Mouse (Mus musculus) mouse embryonic stem cell (cell line): Measurements from ENCODE around the gene S1pr3.

ENCODE experiments used
- in situ Hi-C, 2 experiments: fragments of 300-500 bp; cut with MboI; formaldehyde crosslinking; loops; 1 replicate in 1 of 2; 3 replicates in 1 of 2; pipeline ENCODE4 v1.14.3; 2019 to 2020; ENCODE audit warnings: low sequenced_read_pairs in 2 of 2, low pct_unique_long_range_greater_than_20kb in 1 of 2, mixed read lengths in 1 of 2; ENCODE audit not compliant: unreplicated experiment in 1 of 2

S1pr3 gene

DNA sequence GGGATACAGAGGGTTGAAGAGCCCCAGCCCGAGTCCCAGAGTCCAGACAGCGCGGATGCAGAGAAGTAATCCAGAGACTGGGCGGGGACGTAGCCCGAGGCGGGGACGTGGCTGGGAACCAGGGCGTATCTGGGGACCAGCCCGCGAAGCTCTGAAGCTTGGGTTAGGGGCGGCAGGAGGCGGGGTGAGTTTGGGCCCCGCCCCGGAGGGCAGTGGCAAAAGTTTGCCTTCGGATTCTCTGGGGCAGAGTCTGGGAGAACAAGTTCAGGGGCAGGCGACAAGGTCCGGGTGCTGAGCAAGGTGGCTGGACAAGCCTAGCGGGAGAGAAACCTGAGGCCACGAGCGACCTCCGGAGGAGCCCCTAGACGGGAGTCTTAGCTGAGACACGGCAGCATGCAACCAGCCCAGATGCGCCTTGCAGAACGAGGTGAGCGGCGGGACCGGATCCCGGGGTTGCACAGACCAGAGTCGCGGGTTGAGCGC lies at the start of gene S1pr3:
Gene S1pr3, plus strand, starts transcription at position 121 of the 483 bp plus-strand sequence.
- in situ Hi-C loops: loop anchor here in 1 of 2 experiments (25.0 kb wide), 1 partner anchor 296 kb away; the partner anchor contains the start of gene Spin1

DNA sequence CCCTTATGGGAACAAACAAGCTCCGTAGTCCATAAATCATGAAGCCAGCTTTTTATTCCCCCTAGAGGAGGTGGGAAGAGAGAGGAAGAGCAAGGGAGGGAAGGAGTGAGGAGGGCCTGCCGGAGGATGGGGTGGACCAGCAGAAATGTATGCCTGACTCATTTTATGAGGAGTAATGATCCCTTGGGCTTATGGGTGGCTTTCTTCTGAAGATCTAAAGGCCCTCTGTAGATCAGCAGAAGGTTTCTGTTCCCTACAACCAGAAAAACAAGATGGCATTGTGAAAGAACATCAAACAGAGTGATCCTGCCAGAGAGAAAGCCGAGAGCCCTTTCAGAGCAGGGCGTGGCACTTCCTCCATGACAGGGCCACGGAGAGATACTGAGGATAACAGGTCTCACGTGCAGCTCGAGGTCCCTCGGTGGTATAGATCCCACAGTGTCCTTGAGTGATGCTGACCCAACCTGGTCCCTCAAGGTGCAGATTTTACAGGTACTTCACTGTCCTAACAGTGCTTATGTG lies 47.9 kb upstream of the S1pr3 start:
- in situ Hi-C loops: no loop called here

- in situ Hi-C loops: no loop called here
Measured at GRCm38 (mm10) chr13:51363390-51363789, 45.0 kb upstream of the S1pr3 start.

DNA sequence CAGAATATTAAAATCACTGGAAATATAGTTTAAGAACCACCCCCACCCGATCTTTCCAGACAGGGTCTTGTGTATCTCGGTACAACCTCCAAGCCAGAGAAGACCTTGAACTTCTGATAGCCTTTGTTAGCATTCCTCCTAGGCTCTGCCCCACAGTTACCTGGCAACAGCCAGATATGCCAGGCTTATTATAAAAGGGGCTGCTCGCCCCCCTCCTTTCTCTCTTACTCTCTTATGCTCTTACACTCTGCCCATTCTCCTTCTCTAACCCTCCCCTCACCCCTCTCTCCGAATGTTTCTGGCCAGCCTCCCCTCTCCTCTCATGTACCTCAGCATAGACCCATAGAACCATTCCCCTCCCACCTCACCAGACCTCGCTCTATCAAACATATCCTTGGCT lies 44.5 kb upstream of the S1pr3 start:
- in situ Hi-C loops: no loop called here

DNA sequence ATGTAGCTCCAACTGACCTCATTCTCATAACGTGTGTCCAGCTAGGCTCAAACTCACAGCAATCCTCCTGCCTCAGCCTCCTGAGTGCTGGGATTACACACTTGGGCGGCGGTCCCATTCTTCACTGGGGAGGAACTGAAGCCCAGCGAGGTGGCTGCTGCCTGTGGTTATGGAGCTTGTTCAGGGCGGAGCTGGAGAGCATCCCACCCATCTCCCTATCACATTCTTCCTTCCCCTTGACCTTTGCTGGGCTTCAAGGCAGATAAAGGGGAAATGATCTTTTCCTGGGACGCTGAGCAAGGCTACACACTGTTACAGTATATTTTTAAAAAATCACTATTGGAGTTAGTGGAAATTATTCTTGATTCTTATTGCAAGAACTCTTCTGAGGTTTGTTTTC lies 43.2 kb upstream of the S1pr3 start:
- in situ Hi-C loops: no loop called here

DNA sequence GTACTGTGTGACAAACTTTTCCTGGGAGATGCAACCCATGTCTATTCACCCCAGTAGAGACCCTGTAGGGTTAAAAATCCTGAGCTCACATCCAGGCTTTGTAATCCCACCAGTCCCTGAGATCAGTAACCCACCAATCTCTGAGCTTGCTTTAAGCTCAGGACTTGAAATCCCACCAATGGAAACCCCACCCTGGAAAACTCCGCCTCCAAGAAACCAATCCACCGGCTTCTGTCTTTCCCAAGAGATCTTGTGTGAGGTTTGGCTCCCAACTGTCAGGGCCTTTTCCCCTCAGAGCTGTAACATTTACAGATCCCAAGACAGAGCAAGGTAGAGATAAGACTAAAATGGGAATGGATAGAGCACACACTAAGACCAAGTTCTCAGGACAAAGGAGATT lies 40.1 kb upstream of the S1pr3 start:
- in situ Hi-C loops: no loop called here

DNA sequence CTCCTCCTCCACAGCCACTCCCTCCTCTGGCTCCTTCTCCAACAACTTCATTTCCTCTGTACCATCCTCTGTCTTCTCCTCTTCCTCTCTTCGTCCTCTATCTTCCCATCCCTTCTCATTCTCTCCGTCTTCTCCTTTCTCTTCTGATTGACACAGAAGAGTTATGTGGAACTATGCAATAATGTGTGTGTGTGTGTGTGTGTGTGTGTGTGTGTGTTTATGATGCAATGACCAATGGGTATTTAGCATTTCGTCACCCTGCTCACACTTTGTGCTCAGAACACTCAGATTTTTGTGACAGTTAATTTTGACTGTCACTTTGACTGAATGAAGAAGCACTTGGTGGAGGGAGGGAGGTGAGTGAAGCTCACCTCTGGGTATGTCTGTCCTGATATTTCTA lies 39.1 kb upstream of the S1pr3 start:
- in situ Hi-C loops: no loop called here

DNA sequence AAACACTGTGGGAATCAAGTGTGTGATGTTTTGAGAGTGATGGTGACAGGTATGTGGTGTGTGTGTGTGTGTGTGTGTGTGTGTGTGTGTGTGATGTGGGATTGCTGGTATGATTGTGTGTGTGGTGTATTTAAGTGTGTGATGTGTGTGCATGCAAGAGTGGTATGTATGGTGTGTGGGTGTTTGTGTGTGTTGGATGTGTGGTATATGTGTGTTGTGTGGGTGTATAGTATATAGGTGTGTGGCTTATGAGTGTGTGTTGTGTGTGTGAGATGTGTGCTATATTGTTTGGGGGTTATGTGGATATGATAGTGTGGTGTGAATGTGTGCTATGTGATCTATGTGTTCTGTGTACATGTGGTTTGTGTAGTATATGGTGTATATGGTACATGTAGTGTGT lies 35.4 kb upstream of the S1pr3 start:
- in situ Hi-C loops: no loop called here

- in situ Hi-C loops: no loop called here
Measured at GRCm38 (mm10) chr13:51374026-51374807, 34.2 kb upstream of the S1pr3 start.

GRCm38 (mm10) chr13:51378126-51378525 lies 30.3 kb upstream of the S1pr3 start:
- in situ Hi-C loops: no loop called here

DNA sequence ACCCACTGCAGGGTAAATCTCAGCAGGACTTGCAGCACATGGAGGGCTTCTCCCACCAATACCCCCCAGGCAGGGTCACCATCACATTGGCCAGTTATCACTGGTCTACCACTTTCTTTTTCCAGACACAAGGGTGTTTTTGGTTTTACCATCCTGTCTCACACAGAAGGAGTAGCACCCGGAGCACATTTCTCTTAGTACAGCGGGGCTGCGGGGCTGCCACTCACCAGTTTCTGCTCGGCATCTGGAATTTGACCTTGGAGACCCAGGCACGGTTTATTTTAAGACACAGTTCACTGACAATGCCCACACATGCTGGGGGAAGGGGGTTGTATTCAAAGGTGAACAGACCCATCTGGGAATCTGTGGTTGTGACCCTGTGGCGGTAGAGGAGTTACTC lies 28.8 kb upstream of the S1pr3 start:
- in situ Hi-C loops: no loop called here

- in situ Hi-C loops: no loop called here
Measured at GRCm38 (mm10) chr13:51381498-51381897, 26.9 kb upstream of the S1pr3 start.

- in situ Hi-C loops: no loop called here
Measured at GRCm38 (mm10) chr13:51384899-51385298, 23.5 kb upstream of the S1pr3 start.

GRCm38 (mm10) chr13:51387908-51388307 lies 20.5 kb upstream of the S1pr3 start:
- in situ Hi-C loops: no loop called here

GRCm38 (mm10) chr13:51390398-51390797 lies 18.0 kb upstream of the S1pr3 start:
- in situ Hi-C loops: no loop called here

DNA sequence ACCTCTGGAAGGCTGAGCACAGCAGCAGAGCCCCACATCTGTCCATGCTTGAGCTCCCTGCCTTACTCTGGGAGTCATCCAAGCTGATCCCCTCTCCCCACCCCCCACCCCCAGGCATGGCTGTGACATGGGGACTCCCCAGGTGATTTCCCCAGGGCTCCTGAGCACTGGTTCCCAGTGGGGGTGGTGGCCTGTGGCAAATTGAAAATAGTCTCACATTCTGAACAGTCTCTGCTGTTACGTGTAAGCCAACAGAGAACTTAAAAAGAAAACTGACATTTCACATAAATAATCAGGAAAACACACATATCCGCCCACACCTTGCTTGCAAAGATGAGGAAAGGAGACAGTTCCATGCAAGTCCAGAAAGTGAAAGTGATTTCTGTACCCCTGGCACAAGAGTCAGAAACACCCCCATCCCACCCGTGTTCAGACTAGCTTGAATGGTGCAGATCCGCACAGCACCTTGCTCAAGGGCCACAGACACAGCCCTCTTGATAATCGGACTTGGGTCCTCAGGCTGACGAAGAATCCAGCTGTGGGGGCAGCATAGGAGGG lies 17.0 kb upstream of the S1pr3 start:
- in situ Hi-C loops: no loop called here

DNA sequence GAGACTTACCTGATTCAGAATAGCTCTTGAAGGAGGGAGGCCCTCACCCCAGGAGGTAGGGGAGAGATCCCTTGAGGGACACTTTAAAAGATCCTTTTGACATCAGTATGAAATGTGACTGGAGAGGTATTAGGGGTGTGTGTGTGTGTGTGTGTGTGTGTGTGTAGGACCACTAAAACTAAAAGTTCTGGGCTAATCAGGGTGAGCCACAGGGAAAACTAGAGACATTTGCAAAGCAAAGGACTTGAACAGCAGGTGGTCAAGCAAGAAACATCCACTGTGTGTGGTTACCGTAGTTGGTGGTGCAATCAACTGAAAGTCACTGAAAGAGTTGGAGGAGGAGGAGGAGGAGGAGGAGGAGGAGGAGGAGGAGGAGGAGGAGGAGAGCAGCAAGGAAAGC lies 16.2 kb upstream of the S1pr3 start:
- in situ Hi-C loops: no loop called here

- in situ Hi-C loops: no loop called here
Measured at GRCm38 (mm10) chr13:51397861-51398260, 10.6 kb upstream of the S1pr3 start.

DNA sequence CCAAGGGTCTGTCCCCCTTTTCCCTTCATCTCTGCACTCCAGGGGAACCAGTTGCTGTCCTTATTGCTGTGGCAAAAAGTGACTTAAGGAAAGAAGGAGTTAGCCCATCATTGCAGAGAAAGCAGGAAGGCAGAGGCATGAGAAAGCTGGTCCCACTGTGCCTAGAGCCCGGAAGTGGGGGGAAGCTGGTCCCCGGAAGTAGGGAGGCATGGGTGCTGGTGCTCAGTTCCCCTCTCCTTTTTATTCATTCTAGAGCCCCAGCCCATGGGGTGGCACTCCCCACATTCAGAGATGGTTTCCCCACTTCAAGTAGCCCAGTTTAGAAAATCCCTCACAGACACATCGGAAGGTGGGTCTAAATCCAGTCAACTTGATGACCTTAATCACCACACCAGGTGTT lies 8.9 kb upstream of the S1pr3 start:
- in situ Hi-C loops: no loop called here
